Comparison of ENCODE assay signal across 8 mouse cellular contexts in the genomic region with DNA sequence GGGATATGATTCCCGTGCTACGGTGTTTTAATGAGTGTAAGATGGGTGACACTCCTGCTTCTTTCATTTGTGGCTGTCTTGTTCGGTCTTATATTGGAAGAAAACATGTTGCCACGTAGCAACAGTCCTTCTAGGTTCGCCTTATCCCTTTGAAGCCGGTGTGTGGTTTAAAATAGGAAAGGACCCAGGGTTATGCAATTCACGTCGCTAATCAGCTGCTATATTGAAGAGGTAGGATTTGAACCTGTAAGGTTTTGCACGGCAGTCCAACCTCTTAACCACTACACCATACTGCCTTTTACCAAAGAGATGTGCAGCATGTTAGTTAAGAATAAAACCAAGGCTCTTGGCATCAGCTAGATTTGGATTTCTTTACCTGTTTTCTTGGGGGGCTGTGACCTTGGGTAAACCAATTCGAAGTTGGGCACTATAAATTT. TPM values are rescaled to one million over a fixed set of nuclear protein-coding genes. Genes with fewer than 3 reads are reported as not detected.
DNase-seq lines count a peak whose midpoint lies in the region; ATAC-seq lines count a peak whose summit lies in the region.

No protein-coding gene starts in this region.

- peak overlapping the region; percentile 90 for H3K9ac ChIP-seq in intestine, embryonic 14.5 days (ENCODE audit: low read length)
- peak overlapping the region; percentile 93 for H3K9ac ChIP-seq in limb, embryonic 11.5 days (ENCODE audit: low read length)
- H3K9ac ChIP-seq in midbrain, embryonic 13.5 days (replicated peaks): peak overlapping the region; percentile 91
- peak overlapping the region; percentile 71 for H3K9ac ChIP-seq in stomach, embryonic 14.5 days (replicated peaks; ENCODE audit: low read depth, low read length)

- H3K4me1 ChIP-seq in intestine, embryonic 14.5 days (replicated peaks; ENCODE audit: control insufficient read depth, insufficient read depth, low read length): no peaks in the 10 kb centered on the region
- no peaks in the 10 kb centered on the region for H3K4me1 ChIP-seq in limb, embryonic 11.5 days (ENCODE audit: control insufficient read depth, insufficient read depth, low read length)
- H3K4me1 ChIP-seq in midbrain, embryonic 13.5 days (replicated peaks): peaks cover 19% of the 10 kb centered on the region
- H3K4me1 ChIP-seq in stomach, embryonic 14.5 days (ENCODE audit: control insufficient read depth, insufficient read depth, low read length): peaks cover 5% of the 10 kb centered on the region; the same call in 1 of the 2 replicates

- H3K9me3 ChIP-seq in intestine, embryonic 14.5 days (ENCODE audit: control insufficient read depth, low read length): no peaks in the 10 kb centered on the region
- no peaks in the 10 kb centered on the region for H3K9me3 ChIP-seq in limb, embryonic 11.5 days (ENCODE audit: control insufficient read depth, low read length)
- H3K9me3 ChIP-seq in midbrain, embryonic 13.5 days: no peaks in the 10 kb centered on the region
- H3K9me3 ChIP-seq in stomach, embryonic 14.5 days (ENCODE audit: control insufficient read depth, low read depth, low read length): no peaks in the 10 kb centered on the region

- DNase-seq in urinary bladder, postnatal 14 days (ENCODE audit: low spot score): peak; percentile 33
- DNase-seq in urinary bladder, postnatal 4 days (ENCODE audit: low spot score in 2 of 2): no peak
- DNase-seq in cerebellum, adult 9-10 months: peak; percentile 82
- peak; percentile 91 for DNase-seq in forelimb bud, embryonic 11.5 days (ENCODE audit: low read depth, low spot score)
- peak; percentile 72 for DNase-seq in intestine, embryonic 14.5 days (ENCODE audit: low spot score)
- peak; percentile 77 for DNase-seq in limb, embryonic 11.5 days (ENCODE audit: low spot score)

- H3K4me3 ChIP-seq in intestine, embryonic 14.5 days (ENCODE audit: low read depth, low read length): peak overlapping the region; percentile 81
- peak overlapping the region; percentile 91 for H3K4me3 ChIP-seq in limb, embryonic 11.5 days (ENCODE audit: low read depth, low read length)
- H3K4me3 ChIP-seq in midbrain, embryonic 13.5 days (replicated peaks): peak overlapping the region; percentile 97
- H3K4me3 ChIP-seq in stomach, embryonic 14.5 days (ENCODE audit: low read depth, low read length): peak overlapping the region; percentile 73

- peak overlapping the region; percentile 77 for H3K27ac ChIP-seq in intestine, embryonic 14.5 days (ENCODE audit: low read depth)
- no peak overlapping the region for H3K27ac ChIP-seq in limb, embryonic 11.5 days (replicated peaks; ENCODE audit: low read depth, low read length)
- H3K27ac ChIP-seq in midbrain, embryonic 13.5 days: peak overlapping the region; percentile 82
- peak overlapping the region; percentile 81; the same call in 1 of the 2 replicates for H3K27ac ChIP-seq in stomach, embryonic 14.5 days (ENCODE audit: low read length)

- peak overlapping the region; percentile 73 for H3K4me2 ChIP-seq in intestine, embryonic 14.5 days (ENCODE audit: low read length)
- peak overlapping the region; percentile 71 for H3K4me2 ChIP-seq in limb, embryonic 11.5 days (ENCODE audit: low read depth, severe bottlenecking)
- H3K4me2 ChIP-seq in midbrain, embryonic 13.5 days (replicated peaks): peak overlapping the region; percentile 69
- H3K4me2 ChIP-seq in stomach, embryonic 14.5 days (replicated peaks; ENCODE audit: low read depth, low read length): peak overlapping the region; percentile 63

- H3K36me3 ChIP-seq in intestine, embryonic 14.5 days (ENCODE audit: control insufficient read depth, insufficient read depth, low read length): peaks cover 8% of the 10 kb centered on the region
- H3K36me3 ChIP-seq in limb, embryonic 11.5 days (ENCODE audit: control insufficient read depth, insufficient read depth, low read length): no peaks in the 10 kb centered on the region; the same call in 1 of the 2 replicates
- 0 out of 2 replicates have a peak, but pooled peaks cover 6% of the 10 kb centered on the region for H3K36me3 ChIP-seq in midbrain, embryonic 13.5 days
- H3K36me3 ChIP-seq in stomach, embryonic 14.5 days (ENCODE audit: control insufficient read depth, insufficient read depth, low read length): no peaks in the 10 kb centered on the region; the same call in 1 of the 2 replicates

- peak; percentile 54; the same call in 1 of the 2 replicates for ATAC-seq in intestine, embryonic 14.5 days (replicated peaks; ENCODE audit: low FRiP score, low TSS enrichment, low read depth)
- ATAC-seq in limb, embryonic 11.5 days (ENCODE audit: insufficient number of reproducible peaks, low FRiP score, low TSS enrichment, low read depth): peak; percentile 79
- peak; percentile 51 for ATAC-seq in midbrain, embryonic 13.5 days
- peak; percentile 59; the same call in 1 of the 2 replicates for ATAC-seq in stomach, embryonic 14.5 days (ENCODE audit: insufficient number of reproducible peaks, insufficient read depth, low FRiP score, low read depth)

- 7% methylated on average over 10 of the region's 10 CpGs for WGBS in intestine, embryonic 14.5 days
- WGBS in limb, embryonic 11.5 days: 9% methylated on average over 10 of the region's 10 CpGs
- 7% methylated on average over 10 of the region's 10 CpGs for WGBS in midbrain, embryonic 13.5 days
- WGBS in stomach, embryonic 14.5 days: 6% methylated on average over 10 of the region's 10 CpGs

- no peaks in the 10 kb centered on the region for H3K27me3 ChIP-seq in intestine, embryonic 14.5 days (replicated peaks; ENCODE audit: control insufficient read depth, insufficient read depth, low read length)
- H3K27me3 ChIP-seq in limb, embryonic 11.5 days (ENCODE audit: control insufficient read depth, insufficient read depth, low read length): no peaks in the 10 kb centered on the region
- no peaks in the 10 kb centered on the region for H3K27me3 ChIP-seq in midbrain, embryonic 13.5 days
- H3K27me3 ChIP-seq in stomach, embryonic 14.5 days (ENCODE audit: control insufficient read depth, insufficient read depth, low read length): no peaks in the 10 kb centered on the region

RNA-seq across cellular contexts. Expression of gene Polr3e, which starts 1.0 kb away (rescaled TPM):
- polyA plus RNA-seq in intestine, embryonic 14.5 days (2014; fragmentation: Nextera tagmentation; extraction: Ambion mirVana): 27.7 and 30.5 TPM in 2 replicates
- 23.8 and 29.3 TPM in 2 replicates for polyA plus RNA-seq in limb, embryonic 11.5 days (2014; fragmentation: Nextera tagmentation; extraction: Ambion mirVana)
- 24.6 and 27.7 TPM in 2 replicates for polyA plus RNA-seq in midbrain, embryonic 13.5 days (2015; fragmentation: Nextera tagmentation; extraction: Ambion mirVana)
- 26.3 and 28.0 TPM in 2 replicates for polyA plus RNA-seq in stomach, embryonic 14.5 days (2014; fragmentation: Nextera tagmentation; extraction: Ambion mirVana)

Comparison
In these comparisons a context has a peak if more than half of its experiments do, and no peak if none do; other contexts are left out.
1. DNase-seq: peak in urinary bladder, postnatal 14 days (single experiment), cerebellum, adult 9-10 months (single experiment), forelimb bud, embryonic 11.5 days (single experiment), intestine, embryonic 14.5 days (single experiment) and limb, embryonic 11.5 days (single experiment); none in urinary bladder, postnatal 4 days (0 of 2).
2. Peak in every context shown above with its lines, with median percentiles within 50 percentile points of each other: ATAC-seq, H3K4me2 ChIP-seq, H3K4me3 ChIP-seq and H3K9ac ChIP-seq.